Mouse (Mus musculus) kidney, adult 2 months (tissue): ENCODE measurements around the gene Rdh16.

Experiments used
- CTCF ChIP-seq: fragments of 200-500 bp; conservative IDR thresholded peaks from 2 replicates; pipeline ENCODE4 v1.5.1; 2011; ENCODE audit warnings: low read depth, mild to moderate bottlenecking, control low read depth, low read length, moderate library complexity, mixed read lengths; ENCODE audit not compliant: insufficient read depth, insufficient read length
- POLR2A ChIP-seq: fragments of 200-500 bp; IDR thresholded peaks from one replicate; pipeline ENCODE4 v1.6.1; 2011; ENCODE audit warnings: low read depth, low read length, control low read depth

- TF ChIP-seq CTCF (no peak), POLR2A (no peak)
Measured at GRCm38 (mm10) chr10:127829121-127829520, 28.2 kb downstream of the Rdh16 start.
